Mouse (Mus musculus) ES-Bruce4 (cell line): ENCODE results near the gene Pphln1. TPM values are rescaled to one million over a fixed set of nuclear protein-coding genes. Genes with fewer than 3 reads are reported as not detected.

ENCODE experiments used
- H3K27ac ChIP-seq: 2 replicates; pipeline ENCODE4 v1.5.1; 2012; ENCODE audit warnings: low read length, inconsistent platforms; ENCODE audit not compliant: insufficient read depth
- H3K27me3 ChIP-seq: 2 replicates; pipeline ENCODE4 v1.6.1; 2012; ENCODE audit warnings: mild to moderate bottlenecking, low read length, inconsistent platforms; ENCODE audit not compliant: control insufficient read depth, poor library complexity, insufficient read depth, severe bottlenecking
- H3K36me3 ChIP-seq: 2 replicates; pipeline ENCODE4 v1.6.1; 2012; ENCODE audit warnings: inconsistent platforms, mild to moderate bottlenecking, low read length, moderate library complexity; ENCODE audit not compliant: control insufficient read depth, poor library complexity, insufficient read depth, severe bottlenecking
- H3K4me1 ChIP-seq: one replicate; pipeline ENCODE4 v1.8.1; 2011; ENCODE audit warnings: low read length; ENCODE audit not compliant: control insufficient read depth, insufficient read depth
- H3K4me3 ChIP-seq: 2 replicates; pipeline ENCODE4 v1.5.1; 2011; ENCODE audit warnings: low read depth, mild to moderate bottlenecking, low read length
- H3K9ac ChIP-seq: 2 replicates; pipeline ENCODE4 v1.6.1; 2012; ENCODE audit warnings: low read depth, mild to moderate bottlenecking, inconsistent platforms; ENCODE audit not compliant: poor library complexity, severe bottlenecking
- H3K9me3 ChIP-seq: replicated peaks from 2 replicates; pipeline ENCODE4 v1.6.1; 2012; ENCODE audit warnings: mild to moderate bottlenecking, low read length, inconsistent platforms; ENCODE audit not compliant: control insufficient read depth, poor library complexity, insufficient read depth, severe bottlenecking
- CTCF ChIP-seq: IDR thresholded peaks from one replicate; pipeline ENCODE4 v1.8.1; 2011; ENCODE audit warnings: low read depth, low read length
- EP300 ChIP-seq: IDR thresholded peaks from 2 replicates; pipeline ENCODE4 v1.6.1; 2011; ENCODE audit warnings: low read depth, low read length; ENCODE audit not compliant: insufficient read depth
- POLR2A ChIP-seq: IDR thresholded peaks from one replicate; pipeline ENCODE4 v1.8.1; 2011; ENCODE audit warnings: low read length; ENCODE audit not compliant: insufficient read depth
- polyA plus RNA-seq: library from polyadenylated mRNA; stranded (reverse); fragments of >200 nt; gene quantifications from 2 replicates; pipeline ENCODE4 v1.2.4, GENCODE M21; 2011; ENCODE audit warnings: low read depth; ENCODE audit not compliant: missing spikeins, insufficient read depth, insufficient read length

Gene Pphln1
- polyA plus RNA-seq, 1 experiment: 65.8 TPM

- peaks cover 6% of the 10 kb centered on the region for H3K27me3 ChIP-seq
- no peak overlapping the region for H3K4me3 ChIP-seq
- TF ChIP-seq POLR2A (no peak), EP300 (no peak), CTCF (no peak)
- H3K27ac ChIP-seq: no peak overlapping the region
- H3K9ac ChIP-seq: no peak overlapping the region
- H3K9me3 ChIP-seq: no peaks in the 10 kb centered on the region
- no peaks in the 10 kb centered on the region for H3K4me1 ChIP-seq
- H3K36me3 ChIP-seq: no peaks in the 10 kb centered on the region
These were observed 132.5 kb downstream of the Pphln1 start for GRCm38 (mm10) chr15:93530703-93531032.

GRCm38 (mm10) chr15:93536191-93536590 lies 138.0 kb downstream of the Pphln1 start:
- H3K9me3 ChIP-seq: no peaks in the 10 kb centered on the region
- H3K9ac ChIP-seq: no peak overlapping the region
- H3K36me3 ChIP-seq: no peaks in the 10 kb centered on the region
- no peak overlapping the region for H3K27ac ChIP-seq
- no peak for TF ChIP-seq EP300
- no peak for TF ChIP-seq POLR2A
- TF ChIP-seq CTCF: no peak
- no peaks in the 10 kb centered on the region for H3K4me1 ChIP-seq
- no peaks in the 10 kb centered on the region; the same call in 1 of the 2 replicates for H3K27me3 ChIP-seq
- no peak overlapping the region for H3K4me3 ChIP-seq

- Histone ChIP-seq H3K4me1 (no peaks in the 10 kb centered on the region), H3K27me3 (no peaks in the 10 kb centered on the region; the same call in 1 of the 2 replicates), H3K36me3 (no peaks in the 10 kb centered on the region), H3K9me3 (no peaks in the 10 kb centered on the region), H3K4me3 (no peak overlapping the region), H3K27ac (no peak overlapping the region), H3K9ac (no peak overlapping the region)
- TF ChIP-seq POLR2A (no peak), EP300 (no peak), CTCF (no peak)
These were observed 139.6 kb downstream of the Pphln1 start for GRCm38 (mm10) chr15:93537745-93538144.

GRCm38 (mm10) chr15:93538551-93539205 lies 140.5 kb downstream of the Pphln1 start:
- no peak overlapping the region for H3K9ac ChIP-seq
- H3K36me3 ChIP-seq: no peaks in the 10 kb centered on the region
- no peak overlapping the region for H3K27ac ChIP-seq
- H3K4me1 ChIP-seq: no peaks in the 10 kb centered on the region
- no peaks in the 10 kb centered on the region; the same call in 1 of the 2 replicates for H3K27me3 ChIP-seq
- no peaks in the 10 kb centered on the region for H3K9me3 ChIP-seq
- no peak overlapping the region for H3K4me3 ChIP-seq
- no peak for TF ChIP-seq EP300
- no peak for TF ChIP-seq CTCF

GRCm38 (mm10) chr15:93539415-93539814 lies 141.3 kb downstream of the Pphln1 start:
- Histone ChIP-seq H3K4me3 (no peak overlapping the region), H3K27me3 (no peaks in the 10 kb centered on the region; the same call in 1 of the 2 replicates), H3K9me3 (no peaks in the 10 kb centered on the region), H3K36me3 (no peaks in the 10 kb centered on the region), H3K27ac (no peak overlapping the region), H3K9ac (no peak overlapping the region), H3K4me1 (no peaks in the 10 kb centered on the region)
- no peak for TF ChIP-seq CTCF
- TF ChIP-seq EP300: no peak
- no peak for TF ChIP-seq POLR2A

Other genes with a start within 250 kb of the Pphln1 start
- 35.7 and 39.1 TPM in 2 replicates for gene Gxylt1, start 123.2 kb upstream of the Pphln1 start, polyA plus RNA-seq
- 21.7 and 22.5 TPM in 2 replicates for gene Yaf2, start 61.4 kb upstream of the Pphln1 start, polyA plus RNA-seq
- 91.6 and 109 TPM in 2 replicates for gene Zcrb1, start within 50 bp of the Pphln1 start, polyA plus RNA-seq
- 9.1 and 10.3 TPM in 2 replicates for gene Prickle1, start 197.5 kb downstream of the Pphln1 start, polyA plus RNA-seq